Comparison of ENCODE assay signal across 10 mouse cellular contexts in the genomic region with DNA sequence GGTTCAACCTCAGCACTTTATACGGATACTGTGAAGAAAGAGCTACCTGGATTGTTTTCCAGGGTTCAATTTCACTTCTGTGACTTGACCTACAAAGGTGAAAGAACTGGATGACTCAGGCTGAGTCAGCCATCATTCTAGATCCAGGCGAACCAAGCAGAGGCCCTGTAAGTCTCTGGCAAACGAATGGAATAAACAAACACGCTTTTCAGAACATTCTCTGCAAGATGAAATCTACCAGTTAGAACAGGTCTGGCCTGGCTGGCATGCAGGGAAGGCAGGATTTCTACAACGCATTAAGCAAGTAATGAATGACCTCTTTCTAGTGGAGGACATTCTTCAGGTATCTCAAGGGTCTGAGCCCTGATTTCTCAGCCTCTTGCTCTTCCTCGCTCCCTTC. TPM values are rescaled to one million over a fixed set of nuclear protein-coding genes. Genes with fewer than 3 reads are reported as not detected.
DNase-seq lines count a peak whose midpoint lies in the region; ATAC-seq and TF ChIP-seq lines count a peak whose summit lies in the region.
"Had no signal": no experiment of that assay in that cellular context is flagged by ENCODE, and none has a peak within 500 bp of the region (broad histone marks: within the 10 kb centered on the region; RNA-seq: fewer than 3 reads in every experiment).

No protein-coding gene starts in this region.

- H3K9me3 ChIP-seq in embryonic facial prominence, embryonic 13.5 days, result 0 out of 2 replicates have a peak, but pooled peaks cover 3% of the 10 kb centered on the region
- H3K9me3 ChIP-seq in stomach, postnatal 0 days (ENCODE audit: control insufficient read depth, low read length), result no peaks in the 10 kb centered on the region

- H3K9ac ChIP-seq in embryonic facial prominence, embryonic 13.5 days, result no peak overlapping the region
- H3K9ac ChIP-seq in stomach, postnatal 0 days (ENCODE audit: low read length), result no peak overlapping the region

- peaks cover 13% of the 10 kb centered on the region for H3K4me1 ChIP-seq in embryonic facial prominence, embryonic 13.5 days
- H3K4me1 ChIP-seq in stomach, postnatal 0 days (replicated peaks; ENCODE audit: control insufficient read depth, insufficient read depth), result no peaks in the 10 kb centered on the region; the same call in 1 of the 2 replicates

- no peaks in the 10 kb centered on the region for H3K27me3 ChIP-seq in embryonic facial prominence, embryonic 13.5 days
- no peaks in the 10 kb centered on the region for H3K27me3 ChIP-seq in stomach, postnatal 0 days (ENCODE audit: control insufficient read depth, insufficient read depth, low read length)

- no peak overlapping the region for H3K4me3 ChIP-seq in embryonic facial prominence, embryonic 13.5 days
- no peak overlapping the region for H3K4me3 ChIP-seq in stomach, postnatal 0 days (ENCODE audit: low read depth, low read length)

- DNase-seq in urinary bladder, postnatal 14 days (ENCODE audit: low spot score), result peak; percentile 69
- DNase-seq in urinary bladder, postnatal 4 days (ENCODE audit: low spot score in 2 of 2), result no peak
- peak; percentile 67 for DNase-seq in kidney, postnatal 14 days
- DNase-seq in stomach, postnatal 0 days (ENCODE audit: low spot score), result peak; percentile 68
- no peak for DNase-seq in retina, embryonic 14.5 days (ENCODE audit: low spot score)
- no peak for DNase-seq in ovary, postnatal 14 days (ENCODE audit: low spot score)
- no peak for DNase-seq in c-Kit-positive CD71-positive TER-119-positive erythroid progenitor cells, embryonic 14.5 days (ENCODE audit: low spot score)
- DNase-seq: cerebellum, postnatal 36 days had no signal

- TF ChIP-seq EP300 in stomach, postnatal 0 days (optimal IDR thresholded peaks at IDR 0.05), result no peak

- H3K27ac ChIP-seq in embryonic facial prominence, embryonic 13.5 days, result peak overlapping the region; percentile 70
- peak overlapping the region; percentile 90 for H3K27ac ChIP-seq in stomach, postnatal 0 days (replicated peaks)

- TF ChIP-seq CTCF in stomach, postnatal 0 days (IDR thresholded peaks at IDR 0.05; ENCODE audit: low read depth), result no peak

- no peak for ATAC-seq in embryonic facial prominence, embryonic 13.5 days (ENCODE audit: insufficient number of reproducible peaks, insufficient read depth, low FRiP score, low TSS enrichment, low read depth)
- ATAC-seq in stomach, postnatal 0 days (ENCODE audit: low FRiP score, low TSS enrichment), result peak; percentile 89
- ATAC-seq: inflammation-experienced regulatory T-cells, adult 6 months had no signal

- WGBS in embryonic facial prominence, embryonic 13.5 days, result 62% methylated on average over 6 of the region's 6 CpGs
- WGBS in stomach, postnatal 0 days, result 25% methylated on average over 6 of the region's 6 CpGs

- no peaks in the 10 kb centered on the region for H3K36me3 ChIP-seq in embryonic facial prominence, embryonic 13.5 days
- no peaks in the 10 kb centered on the region for H3K36me3 ChIP-seq in stomach, postnatal 0 days (ENCODE audit: control insufficient read depth, insufficient read depth, low read length)

- H3K4me2 ChIP-seq in embryonic facial prominence, embryonic 13.5 days, result no peak overlapping the region
- H3K4me2 ChIP-seq in stomach, postnatal 0 days (replicated peaks; ENCODE audit: low read depth), result no peak overlapping the region

RNA-seq across cellular contexts. Expression of a gene that starts 57.5 kb away (rescaled TPM):
- 22.3 and 27.2 TPM in 2 replicates for polyA plus RNA-seq in embryonic facial prominence, embryonic 13.5 days (2015; fragmentation: Nextera tagmentation; extraction: Ambion mirVana)
- polyA plus RNA-seq in stomach, postnatal 0 days (2015; fragmentation: Nextera tagmentation; extraction: Ambion mirVana), result 15.7 and 16.1 TPM in 2 replicates

Comparison
In these comparisons a context has a peak if more than half of its experiments do, and no peak if none do; other contexts are left out.
1. DNase-seq: peak in urinary bladder, postnatal 14 days (single experiment), kidney, postnatal 14 days (single experiment) and stomach, postnatal 0 days (single experiment); none in urinary bladder, postnatal 4 days (0 of 2), retina, embryonic 14.5 days (single experiment), ovary, postnatal 14 days (single experiment) and c-Kit-positive CD71-positive TER-119-positive erythroid progenitor cells, embryonic 14.5 days (single experiment).